Comparison of ENCODE assay signal across 17 mouse cellular contexts in genomic region chr11:18750080-18750375, GRCm38 (mm10).
DNase-seq lines count a peak whose midpoint lies in the region; ATAC-seq lines count a peak whose summit lies in the region.
"Had no signal": no experiment of that assay in that cellular context is flagged by ENCODE, and none has a peak within 500 bp of the region (broad histone marks: within the 10 kb centered on the region; RNA-seq: fewer than 3 reads in every experiment).

No protein-coding gene starts in this region.

- H3K4me3 ChIP-seq in kidney, embryonic 16.5 days (ENCODE audit: low read length), result no peak overlapping the region; the same call in 1 of the 2 replicates
- no peak overlapping the region for H3K4me3 ChIP-seq in hindbrain, embryonic 12.5 days
- no peak overlapping the region for H3K4me3 ChIP-seq in hindbrain, embryonic 16.5 days (ENCODE audit: low read length)
- H3K4me3 ChIP-seq in stomach, embryonic 15.5 days (replicated peaks), result no peak overlapping the region
- no peak overlapping the region for H3K4me3 ChIP-seq in midbrain, embryonic 14.5 days (replicated peaks; ENCODE audit: low read depth, low read length)
- H3K4me3 ChIP-seq: gastrocnemius, adult 2 months; layer of hippocampus, adult 2 months; limb, embryonic 13.5 days had no signal

- no peak for ATAC-seq in kidney, embryonic 16.5 days (ENCODE audit: low FRiP score, low TSS enrichment)
- no peak for ATAC-seq in hindbrain, embryonic 12.5 days (ENCODE audit: low FRiP score)
- peak; percentile 11; the same call in 1 of the 2 replicates for ATAC-seq in hindbrain, embryonic 16.5 days
- ATAC-seq in stomach, embryonic 15.5 days (ENCODE audit: insufficient read depth, low FRiP score, low read depth), result no peak
- ATAC-seq in midbrain, embryonic 14.5 days (ENCODE audit: low FRiP score, low TSS enrichment), result no peak
- ATAC-seq: CD4-positive, CD25-positive, alpha-beta regulatory T cell, adult 4 months; forebrain, embryonic 15.5 days had no signal

- H3K9me3 ChIP-seq in kidney, embryonic 16.5 days (ENCODE audit: low read length), result no peaks in the 10 kb centered on the region
- no peaks in the 10 kb centered on the region for H3K9me3 ChIP-seq in hindbrain, embryonic 12.5 days (replicated peaks)
- H3K9me3 ChIP-seq in hindbrain, embryonic 16.5 days (ENCODE audit: control insufficient read depth, low read length), result no peaks in the 10 kb centered on the region
- no peaks in the 10 kb centered on the region for H3K9me3 ChIP-seq in stomach, embryonic 15.5 days
- no peaks in the 10 kb centered on the region for H3K9me3 ChIP-seq in midbrain, embryonic 14.5 days (ENCODE audit: control insufficient read depth, low read length)
- H3K9me3 ChIP-seq: forebrain, embryonic 15.5 days; limb, embryonic 13.5 days had no signal

- peak overlapping the region; percentile 36 for H3K4me2 ChIP-seq in kidney, embryonic 16.5 days (replicated peaks; ENCODE audit: low read depth, low read length)
- no peak overlapping the region for H3K4me2 ChIP-seq in hindbrain, embryonic 12.5 days (replicated peaks)
- H3K4me2 ChIP-seq in hindbrain, embryonic 16.5 days (ENCODE audit: low read length), result no peak overlapping the region
- H3K4me2 ChIP-seq in stomach, embryonic 15.5 days, result peak overlapping the region; percentile 23
- no peak overlapping the region for H3K4me2 ChIP-seq in midbrain, embryonic 14.5 days (ENCODE audit: low read length)
- H3K4me2 ChIP-seq: limb, embryonic 13.5 days had no signal

- no peaks in the 10 kb centered on the region for H3K36me3 ChIP-seq in kidney, embryonic 16.5 days (ENCODE audit: insufficient read depth, low read length)
- no peaks in the 10 kb centered on the region for H3K36me3 ChIP-seq in hindbrain, embryonic 12.5 days
- H3K36me3 ChIP-seq in hindbrain, embryonic 16.5 days (ENCODE audit: control insufficient read depth, insufficient read depth, low read length), result no peaks in the 10 kb centered on the region
- H3K36me3 ChIP-seq in stomach, embryonic 15.5 days, result no peaks in the 10 kb centered on the region
- H3K36me3 ChIP-seq in midbrain, embryonic 14.5 days (ENCODE audit: control insufficient read depth, insufficient read depth, low read length), result no peaks in the 10 kb centered on the region
- H3K36me3 ChIP-seq: forebrain, embryonic 15.5 days; limb, embryonic 13.5 days had no signal

- no peaks in the 10 kb centered on the region for H3K27me3 ChIP-seq in kidney, embryonic 16.5 days (ENCODE audit: insufficient read depth, low read length)
- no peaks in the 10 kb centered on the region for H3K27me3 ChIP-seq in hindbrain, embryonic 12.5 days
- no peaks in the 10 kb centered on the region for H3K27me3 ChIP-seq in hindbrain, embryonic 16.5 days (replicated peaks; ENCODE audit: control insufficient read depth, insufficient read depth, low read length)
- H3K27me3 ChIP-seq in stomach, embryonic 15.5 days (replicated peaks), result no peaks in the 10 kb centered on the region
- no peaks in the 10 kb centered on the region for H3K27me3 ChIP-seq in midbrain, embryonic 14.5 days (ENCODE audit: control insufficient read depth, insufficient read depth, low read length)

- 0 out of 2 replicates have a peak overlapping the region, but pooled peaks have one; percentile 28 for H3K9ac ChIP-seq in kidney, embryonic 16.5 days (replicated peaks; ENCODE audit: low read length)
- H3K9ac ChIP-seq in hindbrain, embryonic 12.5 days, result no peak overlapping the region
- no peak overlapping the region for H3K9ac ChIP-seq in hindbrain, embryonic 16.5 days (ENCODE audit: low read depth, low read length)
- H3K9ac ChIP-seq in stomach, embryonic 15.5 days, result no peak overlapping the region
- H3K9ac ChIP-seq in midbrain, embryonic 14.5 days (replicated peaks; ENCODE audit: low read length), result no peak overlapping the region; the same call in 1 of the 2 replicates
- H3K9ac ChIP-seq: forebrain, embryonic 15.5 days; limb, embryonic 13.5 days had no signal

- 29% methylated on average over 2 of the region's 2 CpGs for WGBS in kidney, embryonic 16.5 days
- 48% methylated on average over 2 of the region's 2 CpGs for WGBS in hindbrain, embryonic 12.5 days
- 38% methylated on average over 2 of the region's 2 CpGs for WGBS in hindbrain, embryonic 16.5 days
- 31% methylated on average over 2 of the region's 2 CpGs for WGBS in stomach, embryonic 15.5 days
- 56% methylated on average over 2 of the region's 2 CpGs for WGBS in midbrain, embryonic 14.5 days

- peaks cover 43% of the 10 kb centered on the region for H3K4me1 ChIP-seq in kidney, embryonic 16.5 days (ENCODE audit: insufficient read depth, low read length)
- H3K4me1 ChIP-seq in hindbrain, embryonic 12.5 days, result peaks cover 68% of the 10 kb centered on the region
- H3K4me1 ChIP-seq in hindbrain, embryonic 16.5 days (ENCODE audit: control insufficient read depth, insufficient read depth, low read depth, low read length), result peaks cover 17% of the 10 kb centered on the region
- peaks cover 32% of the 10 kb centered on the region; the same call in 1 of the 2 replicates for H3K4me1 ChIP-seq in stomach, embryonic 15.5 days
- peaks cover 37% of the 10 kb centered on the region for H3K4me1 ChIP-seq in midbrain, embryonic 14.5 days (ENCODE audit: control insufficient read depth, insufficient read depth, low read length)

- DNase-seq in kidney, adult 18-20 months, result no peak
- DNase-seq in layer of hippocampus, postnatal 36 days, result no peak
- no peak for DNase-seq in midbrain, embryonic 14.5 days
- DNase-seq: adrenal gland, adult 2 months; gastrocnemius, adult 2 months; heart, adult 11 months; heart, postnatal 10 days; kidney, adult 11 months; thymus, adult 18-20 months had no signal

- peak overlapping the region; percentile 89 for H3K27ac ChIP-seq in kidney, embryonic 16.5 days (ENCODE audit: low read length)
- peak overlapping the region; percentile 86 for H3K27ac ChIP-seq in hindbrain, embryonic 12.5 days
- H3K27ac ChIP-seq in hindbrain, embryonic 16.5 days (ENCODE audit: low read depth, low read length), result peak overlapping the region; percentile 79
- peak overlapping the region; percentile 90 for H3K27ac ChIP-seq in stomach, embryonic 15.5 days
- H3K27ac ChIP-seq in midbrain, embryonic 14.5 days (replicated peaks; ENCODE audit: low read depth, low read length), result no peak overlapping the region
- H3K27ac ChIP-seq: forebrain, embryonic 15.5 days; gastrocnemius, adult 2 months; layer of hippocampus, adult 2 months; limb, embryonic 13.5 days had no signal

Comparison
In these comparisons a context has a peak if more than half of its experiments do, and no peak if none do; other contexts are left out.
1. H3K4me2 ChIP-seq: peak in kidney, embryonic 16.5 days (single experiment) and stomach, embryonic 15.5 days (single experiment); none in hindbrain, embryonic 12.5 days (single experiment), hindbrain, embryonic 16.5 days (single experiment) and midbrain, embryonic 14.5 days (single experiment).